Mouse (Mus musculus): ENCODE data around the gene Hba-a2. TPM values are rescaled to one million over a fixed set of nuclear protein-coding genes. Genes with fewer than 3 reads are reported as not detected.
"Not testable (repeated sequence)": the region's sequence is repeated elsewhere in the genome, so short reads cannot be mapped to it uniquely, and the experiment has no call there.

Hba-a2 gene
- polyA plus RNA-seq, 1 experiment from 2014 or later: 6,611 TPM

GRCm38 (mm10) chr11:32280646-32281045, 15.6 kb upstream of the Hba-a2 start:
- no peak overlapping the region for H3K9ac ChIP-seq
- H3K36me3 ChIP-seq (replicated peaks; ENCODE audit: control insufficient read depth, insufficient read depth): no peaks in the 10 kb centered on the region
- no peak overlapping the region for H3K4me3 ChIP-seq (replicated peaks; ENCODE audit: low read length)
- no peak for ATAC-seq (ENCODE audit: low FRiP score)
- no peaks in the 10 kb centered on the region for H3K9me3 ChIP-seq (ENCODE audit: control insufficient read depth, low read length)
- 76% methylated on average over 2 of the region's 2 CpGs for WGBS
- H3K27ac ChIP-seq: no peak overlapping the region
- DNase-seq (ENCODE audit: low spot score): no peak
- no peaks in the 10 kb centered on the region for H3K27me3 ChIP-seq (ENCODE audit: control insufficient read depth, insufficient read depth, low read length)
- no peak overlapping the region for H3K4me2 ChIP-seq (replicated peaks)
- H3K4me1 ChIP-seq (replicated peaks; ENCODE audit: control insufficient read depth, insufficient read depth, low read length): no peaks in the 10 kb centered on the region

DNA sequence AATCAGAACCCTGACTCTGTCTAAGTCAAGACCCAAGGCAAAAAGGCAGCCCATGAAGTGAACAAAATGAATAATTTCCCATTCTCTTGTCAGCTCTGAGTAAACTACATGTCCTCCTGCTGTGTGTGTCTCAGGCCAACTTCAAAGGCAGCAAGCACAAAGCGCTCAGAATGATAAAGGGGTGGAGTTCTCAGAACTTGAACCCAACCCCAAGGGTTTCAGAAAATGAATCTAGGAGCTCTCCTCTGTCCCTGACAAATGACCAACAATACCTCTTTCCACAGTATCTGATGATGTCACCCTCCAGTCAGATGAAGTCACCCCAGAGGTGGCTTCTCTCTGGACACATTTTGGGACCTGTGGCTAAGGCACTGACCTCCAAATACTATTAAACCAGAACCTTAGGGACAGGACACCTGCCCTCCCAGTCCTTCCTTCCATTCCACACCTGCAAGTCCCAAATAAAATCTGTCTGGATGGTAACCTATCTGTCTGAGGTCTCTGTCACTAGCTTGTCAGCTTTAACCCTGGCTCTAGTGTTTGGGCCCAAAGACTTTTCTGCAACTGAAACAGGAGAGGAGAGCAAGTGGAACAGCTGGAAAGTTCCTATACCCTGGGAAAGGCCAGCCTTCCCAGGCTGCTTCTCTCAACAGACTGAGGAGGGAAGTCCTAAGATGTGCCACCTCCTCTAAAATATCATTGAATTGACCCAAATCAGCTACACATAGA, 14.7 kb upstream of the Hba-a2 start:
- Histone ChIP-seq H3K27me3 (ENCODE audit: control insufficient read depth, insufficient read depth, low read length) (no peaks in the 10 kb centered on the region), H3K27ac (no peak overlapping the region), H3K9ac (no peak overlapping the region), H3K4me3 (replicated peaks; ENCODE audit: low read length) (no peak overlapping the region), H3K4me2 (replicated peaks) (no peak overlapping the region), H3K4me1 (replicated peaks; ENCODE audit: control insufficient read depth, insufficient read depth, low read length) (no peaks in the 10 kb centered on the region), H3K36me3 (replicated peaks; ENCODE audit: control insufficient read depth, insufficient read depth) (no peaks in the 10 kb centered on the region), H3K9me3 (ENCODE audit: control insufficient read depth, low read length) (no peaks in the 10 kb centered on the region)
- DNase-seq (ENCODE audit: low spot score) (no peak), ATAC-seq (ENCODE audit: low FRiP score) (no peak)
- WGBS: 47% methylated on average over 1 of the region's 1 CpGs

GRCm38 (mm10) chr11:32283091-32283777, 13.1 kb upstream of the Hba-a2 start, which contains the start of gene Hba-a1:
Gene Hba-a1, plus strand, starts transcription at chr11:32283511.
- not testable (repeated sequence) for DNase-seq (ENCODE audit: low spot score); ATAC-seq (ENCODE audit: low FRiP score); H3K27ac ChIP-seq; H3K4me3 ChIP-seq (replicated peaks; ENCODE audit: low read length); H3K36me3 ChIP-seq (replicated peaks; ENCODE audit: control insufficient read depth, insufficient read depth); H3K4me2 ChIP-seq (replicated peaks); H3K9ac ChIP-seq; H3K27me3 ChIP-seq (ENCODE audit: control insufficient read depth, insufficient read depth, low read length); H3K9me3 ChIP-seq (ENCODE audit: control insufficient read depth, low read length); H3K4me1 ChIP-seq (replicated peaks; ENCODE audit: control insufficient read depth, insufficient read depth, low read length)
- 75% methylated on average over 1 of the region's 5 CpGs for WGBS

DNA sequence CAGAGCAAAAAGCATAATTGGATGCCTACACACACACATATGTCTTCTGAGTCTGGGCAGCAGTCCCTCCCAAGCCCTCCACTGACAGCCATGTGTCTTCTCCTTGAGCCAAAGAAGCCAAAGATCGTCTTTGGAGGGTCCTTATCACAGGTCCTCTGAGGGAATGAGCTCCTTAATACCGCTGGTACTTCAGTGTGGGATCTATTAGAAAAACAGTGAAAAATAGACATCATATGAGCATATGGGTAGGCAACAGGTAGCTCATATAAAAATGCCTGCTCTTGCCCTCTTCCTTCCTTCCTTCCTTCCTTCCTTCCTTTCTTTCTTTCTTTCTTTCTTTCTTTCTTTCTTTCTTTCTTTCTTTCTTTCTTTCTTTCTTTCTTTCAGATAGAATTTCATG, 11.7 kb upstream of the Hba-a2 start:
- not testable (repeated sequence) for H3K27me3 ChIP-seq (ENCODE audit: control insufficient read depth, insufficient read depth, low read length); H3K4me2 ChIP-seq (replicated peaks); H3K36me3 ChIP-seq (replicated peaks; ENCODE audit: control insufficient read depth, insufficient read depth); H3K27ac ChIP-seq; H3K9ac ChIP-seq; DNase-seq (ENCODE audit: low spot score); H3K4me1 ChIP-seq (replicated peaks; ENCODE audit: control insufficient read depth, insufficient read depth, low read length); ATAC-seq (ENCODE audit: low FRiP score); H3K9me3 ChIP-seq (ENCODE audit: control insufficient read depth, low read length); H3K4me3 ChIP-seq (replicated peaks; ENCODE audit: low read length)
- 53% methylated on average over 2 of the region's 2 CpGs for WGBS

- DNase-seq (ENCODE audit: low spot score) (no peak), ATAC-seq (ENCODE audit: low FRiP score) (no peak)
- no peak overlapping the region for H3K4me2 ChIP-seq (replicated peaks)
- no peaks in the 10 kb centered on the region for H3K4me1 ChIP-seq (replicated peaks; ENCODE audit: control insufficient read depth, insufficient read depth, low read length)
- H3K9me3 ChIP-seq (ENCODE audit: control insufficient read depth, low read length): no peaks in the 10 kb centered on the region
- no peaks in the 10 kb centered on the region for H3K27me3 ChIP-seq (ENCODE audit: control insufficient read depth, insufficient read depth, low read length)
- no peaks in the 10 kb centered on the region for H3K36me3 ChIP-seq (replicated peaks; ENCODE audit: control insufficient read depth, insufficient read depth)
- H3K4me3 ChIP-seq (replicated peaks; ENCODE audit: low read length): no peak overlapping the region
- WGBS: 87% methylated on average over 7 of the region's 7 CpGs
- no peak overlapping the region for H3K9ac ChIP-seq
- no peak overlapping the region for H3K27ac ChIP-seq
Measured at GRCm38 (mm10) chr11:32285031-32285775, 11.1 kb upstream of the Hba-a2 start.

DNA sequence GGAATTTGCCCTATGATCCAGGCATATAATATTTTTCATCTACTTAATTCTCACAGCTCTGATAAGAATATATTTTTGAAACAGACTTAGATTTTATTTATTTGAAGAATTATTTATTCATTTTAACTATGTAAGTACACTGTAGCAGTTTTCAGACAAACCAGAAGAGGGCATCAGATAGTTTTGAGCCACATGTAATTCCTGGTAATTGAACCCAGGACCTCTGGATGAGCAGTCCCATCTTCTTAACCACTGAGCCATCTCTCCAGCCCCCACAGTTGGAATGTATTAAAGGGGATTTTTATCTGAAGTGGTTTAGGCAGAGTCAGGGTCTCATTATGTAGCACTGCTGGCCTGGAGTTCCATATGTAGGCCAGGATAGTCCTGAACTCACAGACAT, 10.4 kb upstream of the Hba-a2 start:
- H3K27me3 ChIP-seq (ENCODE audit: control insufficient read depth, insufficient read depth, low read length); H3K9ac ChIP-seq; H3K4me1 ChIP-seq (replicated peaks; ENCODE audit: control insufficient read depth, insufficient read depth, low read length); DNase-seq (ENCODE audit: low spot score); H3K36me3 ChIP-seq (replicated peaks; ENCODE audit: control insufficient read depth, insufficient read depth); H3K4me2 ChIP-seq (replicated peaks); H3K4me3 ChIP-seq (replicated peaks; ENCODE audit: low read length); ATAC-seq (ENCODE audit: low FRiP score); H3K27ac ChIP-seq; H3K9me3 ChIP-seq (ENCODE audit: control insufficient read depth, low read length): not testable (repeated sequence)

DNA sequence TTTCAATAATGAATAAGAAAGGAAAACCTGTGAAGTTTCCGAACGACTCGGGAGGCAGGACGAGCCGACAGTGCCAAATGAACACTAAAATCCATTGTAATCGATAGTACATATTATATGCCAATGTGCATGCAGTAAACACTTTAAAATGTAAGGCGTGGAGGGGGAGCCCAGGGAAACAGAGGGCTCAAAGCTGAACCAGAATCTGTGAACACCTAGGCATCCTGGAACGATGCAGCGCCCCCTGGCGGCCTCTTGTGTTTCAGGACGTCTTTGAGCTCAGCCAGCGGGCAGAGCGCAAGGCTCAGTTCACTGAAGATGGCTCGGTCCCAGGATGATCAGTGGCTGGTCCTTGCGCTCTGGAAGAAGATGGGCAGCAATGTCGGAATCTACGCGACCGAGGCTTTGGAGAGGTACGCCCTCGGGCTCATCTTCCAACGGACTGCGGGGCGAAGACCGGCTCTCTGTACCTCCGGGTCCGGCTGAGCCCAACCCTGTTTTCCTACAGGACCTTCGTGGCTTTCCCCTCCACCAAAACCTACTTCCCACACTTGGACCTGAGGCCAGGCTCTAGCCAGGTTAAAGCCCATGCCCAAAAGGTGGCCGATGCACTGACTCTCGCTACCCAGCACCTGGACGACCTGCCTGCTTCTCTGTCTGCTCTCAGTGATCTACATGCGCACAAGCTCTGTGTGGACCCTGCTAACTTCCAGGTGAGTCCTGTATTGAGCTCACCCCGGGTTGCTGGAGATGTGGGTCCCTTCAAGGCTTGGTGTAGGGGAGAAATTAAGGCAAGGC, 9.4 kb upstream of the Hba-a2 start, which contains the start of gene Hbq1b:
Gene Hbq1b, plus strand, starts transcription at position 271 of the 798 bp plus-strand sequence.
- H3K36me3 ChIP-seq (replicated peaks; ENCODE audit: control insufficient read depth, insufficient read depth); H3K4me1 ChIP-seq (replicated peaks; ENCODE audit: control insufficient read depth, insufficient read depth, low read length); H3K27ac ChIP-seq; H3K9me3 ChIP-seq (ENCODE audit: control insufficient read depth, low read length); H3K27me3 ChIP-seq (ENCODE audit: control insufficient read depth, insufficient read depth, low read length): not testable (repeated sequence)
- Histone ChIP-seq H3K9ac (peak within 1 kb of the TSS; percentile 39; the same call in 1 of the 2 replicates), H3K4me2 (replicated peaks) (peak within 1 kb of the TSS; percentile 56), H3K4me3 (replicated peaks; ENCODE audit: low read length) (peak within 1 kb of the TSS; percentile 25)
- ATAC-seq (ENCODE audit: low FRiP score) (peak; percentile 80), DNase-seq (ENCODE audit: low spot score) (peak; percentile 76)
- WGBS: 20% methylated on average over 30 of the region's 33 CpGs

DNA sequence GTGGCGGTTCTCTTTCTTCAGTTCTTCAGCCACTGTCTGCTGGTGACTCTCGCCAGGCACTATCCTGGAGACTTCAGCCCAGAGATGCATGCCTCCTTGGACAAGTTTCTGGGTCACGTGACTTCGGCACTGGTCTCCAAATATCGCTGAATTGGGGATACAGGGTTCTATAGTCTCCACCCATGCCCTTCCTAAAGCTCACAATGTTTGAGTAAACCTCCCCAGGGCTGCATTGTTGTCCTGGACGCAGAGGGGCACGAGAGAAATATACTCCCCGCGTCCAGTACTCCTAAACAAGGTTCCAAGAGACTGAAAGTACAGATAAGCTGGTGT, 8.8 kb upstream of the Hba-a2 start:
- ATAC-seq (ENCODE audit: low FRiP score): no peak
- H3K36me3 ChIP-seq (replicated peaks; ENCODE audit: control insufficient read depth, insufficient read depth): no peaks in the 10 kb centered on the region
- H3K9ac ChIP-seq: no peak overlapping the region
- DNase-seq (ENCODE audit: low spot score): no peak
- H3K27me3 ChIP-seq (ENCODE audit: control insufficient read depth, insufficient read depth, low read length): no peaks in the 10 kb centered on the region
- H3K4me1 ChIP-seq (replicated peaks; ENCODE audit: control insufficient read depth, insufficient read depth, low read length): no peaks in the 10 kb centered on the region
- WGBS: 70% methylated on average over 9 of the region's 9 CpGs
- H3K9me3 ChIP-seq (ENCODE audit: control insufficient read depth, low read length): no peaks in the 10 kb centered on the region
- H3K4me3 ChIP-seq (replicated peaks; ENCODE audit: low read length): no peak overlapping the region
- no peak overlapping the region for H3K27ac ChIP-seq
- H3K4me2 ChIP-seq (replicated peaks): no peak overlapping the region; the same call in 1 of the 2 replicates

GRCm38 (mm10) chr11:32292819-32293218, 3.5 kb upstream of the Hba-a2 start:
- WGBS: 87% methylated on average over 4 of the region's 4 CpGs
- ATAC-seq (ENCODE audit: low FRiP score): not testable (repeated sequence)

More at GRCm38 (mm10) chr11:32292819-32293218, 3.5 kb upstream of the Hba-a2 start:
- not testable (repeated sequence) for H3K36me3 ChIP-seq (replicated peaks; ENCODE audit: control insufficient read depth, insufficient read depth); H3K4me1 ChIP-seq (replicated peaks; ENCODE audit: control insufficient read depth, insufficient read depth, low read length); H3K27me3 ChIP-seq (ENCODE audit: control insufficient read depth, insufficient read depth, low read length); H3K27ac ChIP-seq; DNase-seq (ENCODE audit: low spot score); H3K9me3 ChIP-seq (ENCODE audit: control insufficient read depth, low read length); H3K4me2 ChIP-seq (replicated peaks); H3K9ac ChIP-seq; H3K4me3 ChIP-seq (replicated peaks; ENCODE audit: low read length)
